Mouse (Mus musculus) ES-Bruce4 (cell line): ENCODE results near the gene Ppp1r37. TPM values are rescaled to one million over a fixed set of nuclear protein-coding genes. Genes with fewer than 3 reads are reported as not detected.
A peak's percentile ranks its signal among the peaks of the same experiment; 100 is the strongest.

Source experiments
- H3K27ac ChIP-seq: 2 replicates; pipeline ENCODE4 v1.5.1; 2012; ENCODE audit warnings: low read length, inconsistent platforms; ENCODE audit not compliant: insufficient read depth
- H3K27me3 ChIP-seq: 2 replicates; pipeline ENCODE4 v1.6.1; 2012; ENCODE audit warnings: mild to moderate bottlenecking, low read length, inconsistent platforms; ENCODE audit not compliant: control insufficient read depth, poor library complexity, insufficient read depth, severe bottlenecking
- H3K36me3 ChIP-seq: 2 replicates; pipeline ENCODE4 v1.6.1; 2012; ENCODE audit warnings: inconsistent platforms, mild to moderate bottlenecking, low read length, moderate library complexity; ENCODE audit not compliant: control insufficient read depth, poor library complexity, insufficient read depth, severe bottlenecking
- H3K4me1 ChIP-seq: one replicate; pipeline ENCODE4 v1.8.1; 2011; ENCODE audit warnings: low read length; ENCODE audit not compliant: control insufficient read depth, insufficient read depth
- H3K4me3 ChIP-seq: 2 replicates; pipeline ENCODE4 v1.5.1; 2011; ENCODE audit warnings: low read depth, mild to moderate bottlenecking, low read length
- H3K9ac ChIP-seq: 2 replicates; pipeline ENCODE4 v1.6.1; 2012; ENCODE audit warnings: low read depth, mild to moderate bottlenecking, inconsistent platforms; ENCODE audit not compliant: poor library complexity, severe bottlenecking
- H3K9me3 ChIP-seq: replicated peaks from 2 replicates; pipeline ENCODE4 v1.6.1; 2012; ENCODE audit warnings: mild to moderate bottlenecking, low read length, inconsistent platforms; ENCODE audit not compliant: control insufficient read depth, poor library complexity, insufficient read depth, severe bottlenecking
- CTCF ChIP-seq: IDR thresholded peaks from one replicate; pipeline ENCODE4 v1.8.1; 2011; ENCODE audit warnings: low read depth, low read length
- EP300 ChIP-seq: IDR thresholded peaks from 2 replicates; pipeline ENCODE4 v1.6.1; 2011; ENCODE audit warnings: low read depth, low read length; ENCODE audit not compliant: insufficient read depth
- POLR2A ChIP-seq: IDR thresholded peaks from one replicate; pipeline ENCODE4 v1.8.1; 2011; ENCODE audit warnings: low read length; ENCODE audit not compliant: insufficient read depth
- polyA plus RNA-seq: library from polyadenylated mRNA; stranded (reverse); fragments of >200 nt; gene quantifications from 2 replicates; pipeline ENCODE4 v1.2.4, GENCODE M21; 2011; ENCODE audit warnings: low read depth; ENCODE audit not compliant: missing spikeins, insufficient read depth, insufficient read length

Gene Ppp1r37
- polyA plus RNA-seq, 1 experiment = 16.1 TPM

GRCm38 (mm10) chr7:19603849-19604605 is 41.2 kb upstream of the Ppp1r37 start, which contains the start of gene Clasrp:
TSS of gene Clasrp (minus strand) at chr7:19604486.
- Histone ChIP-seq H3K4me3 (peak within 1 kb of the TSS; percentile 85), H3K27me3 (no peaks in the 10 kb centered on the region), H3K9ac (peak within 1 kb of the TSS; percentile 82), H3K9me3 (no peaks in the 10 kb centered on the region), H3K27ac (0 out of 2 replicates have a peak within 1 kb of the TSS, but pooled peaks have one; percentile 9), H3K36me3 (peaks cover 16% of the 10 kb centered on the region), H3K4me1 (peaks cover 5% of the 10 kb centered on the region)
- peak; percentile 30 for TF ChIP-seq POLR2A
- no peak for TF ChIP-seq EP300
- TF ChIP-seq CTCF = no peak

- peaks cover 16% of the 10 kb centered on the region for H3K36me3 ChIP-seq
- no peak overlapping the region for H3K27ac ChIP-seq
- H3K9ac ChIP-seq = peak overlapping the region; percentile 82
- TF ChIP-seq POLR2A (no peak), EP300 (no peak)
- H3K4me3 ChIP-seq = peak overlapping the region; percentile 28
- no peaks in the 10 kb centered on the region for H3K27me3 ChIP-seq
- no peaks in the 10 kb centered on the region for H3K9me3 ChIP-seq
- H3K4me1 ChIP-seq = peaks cover 5% of the 10 kb centered on the region
These were observed 40.2 kb upstream of the Ppp1r37 start for GRCm38 (mm10) chr7:19603055-19603454.

DNA sequence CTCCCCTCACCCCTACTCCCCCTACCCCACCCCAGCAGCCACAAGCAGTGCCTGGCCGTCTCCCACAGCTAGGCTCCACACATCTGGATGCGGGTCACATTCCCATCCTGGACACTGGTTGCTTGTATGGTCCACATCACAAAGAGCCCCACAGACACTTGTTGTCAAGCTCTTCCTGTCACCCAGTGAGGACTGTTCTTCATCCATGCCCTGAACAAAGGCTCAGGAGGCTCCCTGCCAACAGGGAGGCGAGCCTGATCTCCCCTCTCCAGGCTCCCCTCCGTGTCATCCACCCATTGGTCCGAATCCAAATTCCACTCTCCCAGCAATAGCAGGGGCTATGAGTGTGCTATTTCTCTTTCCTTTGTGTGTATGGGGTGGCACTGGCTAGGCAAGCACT is 37.7 kb upstream of the Ppp1r37 start:
- H3K9ac ChIP-seq = no peak overlapping the region
- H3K36me3 ChIP-seq = peaks cover 16% of the 10 kb centered on the region
- no peak overlapping the region for H3K27ac ChIP-seq
- H3K4me1 ChIP-seq = peaks cover 5% of the 10 kb centered on the region
- TF ChIP-seq EP300 = no peak
- no peak for TF ChIP-seq POLR2A
- TF ChIP-seq CTCF = no peak
- no peak overlapping the region for H3K4me3 ChIP-seq
- no peaks in the 10 kb centered on the region for H3K9me3 ChIP-seq
- H3K27me3 ChIP-seq = no peaks in the 10 kb centered on the region

GRCm38 (mm10) chr7:19593061-19593730 is 30.3 kb upstream of the Ppp1r37 start:
- H3K4me3 ChIP-seq = no peak overlapping the region
- peak overlapping the region; percentile 30; the same call in 1 of the 2 replicates for H3K27ac ChIP-seq
- H3K36me3 ChIP-seq = peaks cover 21% of the 10 kb centered on the region
- TF ChIP-seq CTCF = no peak
- 0 out of 2 replicates have a peak, but pooled peaks have one; percentile 33 for TF ChIP-seq EP300
- no peak overlapping the region for H3K9ac ChIP-seq
- peaks cover 2% of the 10 kb centered on the region for H3K4me1 ChIP-seq
- H3K27me3 ChIP-seq = no peaks in the 10 kb centered on the region
- H3K9me3 ChIP-seq = no peaks in the 10 kb centered on the region

DNA sequence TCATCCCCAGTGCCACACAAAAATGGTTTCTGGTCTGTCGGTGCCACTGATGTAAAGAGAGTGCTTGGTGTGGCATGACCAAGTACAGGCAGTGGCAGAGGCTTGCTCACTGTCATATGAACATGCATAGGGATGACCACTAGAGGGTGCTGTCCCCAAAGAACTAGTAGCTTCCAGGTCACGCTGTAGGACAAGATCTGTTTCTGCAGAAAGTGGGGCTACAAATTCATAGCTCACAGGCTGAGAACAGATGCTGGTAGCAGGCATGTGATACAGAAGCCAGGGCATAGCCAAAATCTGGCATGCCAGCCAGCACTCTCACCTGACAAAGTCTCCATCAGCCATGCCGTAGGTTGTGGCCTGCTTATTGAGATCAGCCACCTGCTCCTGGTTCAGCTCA is 27.0 kb upstream of the Ppp1r37 start:
- H3K4me3 ChIP-seq = no peak overlapping the region
- no peaks in the 10 kb centered on the region for H3K27me3 ChIP-seq
- H3K4me1 ChIP-seq = peaks cover 2% of the 10 kb centered on the region
- no peak overlapping the region for H3K27ac ChIP-seq
- H3K36me3 ChIP-seq = peaks cover 30% of the 10 kb centered on the region
- no peaks in the 10 kb centered on the region for H3K9me3 ChIP-seq
- no peak overlapping the region for H3K9ac ChIP-seq
- no peak for TF ChIP-seq POLR2A
- TF ChIP-seq EP300 = no peak
- peak; percentile 74 for TF ChIP-seq CTCF

DNA sequence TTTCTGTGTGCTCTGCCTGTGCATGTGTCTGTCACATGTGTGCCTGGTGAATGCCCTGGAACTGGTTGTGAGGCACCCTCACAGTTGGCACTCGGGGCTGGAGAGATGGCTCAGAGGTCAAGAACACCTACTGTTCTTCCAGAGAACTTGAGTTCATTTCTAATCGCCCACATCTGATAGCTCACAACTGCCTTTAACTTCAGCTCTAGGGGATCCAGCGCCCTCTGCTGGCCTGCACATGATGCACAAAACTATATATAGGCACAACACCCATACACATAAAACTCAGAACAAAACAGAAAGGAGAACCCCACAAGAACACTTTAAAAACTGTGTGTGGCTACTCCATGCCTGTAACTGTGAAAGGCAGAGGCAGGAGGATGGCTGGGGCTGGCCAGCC is 26.3 kb upstream of the Ppp1r37 start:
- no peak overlapping the region for H3K9ac ChIP-seq
- H3K9me3 ChIP-seq = no peaks in the 10 kb centered on the region
- peaks cover 35% of the 10 kb centered on the region for H3K36me3 ChIP-seq
- no peaks in the 10 kb centered on the region for H3K27me3 ChIP-seq
- H3K4me1 ChIP-seq = peaks cover 2% of the 10 kb centered on the region
- no peak overlapping the region for H3K27ac ChIP-seq
- TF ChIP-seq CTCF = peak; percentile 72
- TF ChIP-seq EP300 = no peak
- H3K4me3 ChIP-seq = no peak overlapping the region
